Mouse (Mus musculus) frontal cortex, postnatal 25 days (tissue): ENCODE measurements around the gene Zfp683.
A peak's percentile ranks its signal among the peaks of the same experiment; 100 is the strongest.

Experiments
- DNase-seq, 2 experiments: peaks; one replicate each; pipeline ENCODE4 v3.0.0; 2022; ENCODE audit warnings: low spot score in 2 of 2

Zfp683 gene

GRCm38 (mm10) chr4:134053538-134053937 is at the start of gene Zfp683:
Gene Zfp683, plus strand, starts transcription at chr4:134053838.
- no peak for DNase-seq

- no peak for DNase-seq
Observed at GRCm38 (mm10) chr4:134005581-134006358, 47.9 kb upstream of the Zfp683 start.

- no peak for DNase-seq
Observed at GRCm38 (mm10) chr4:134006845-134007244, 46.8 kb upstream of the Zfp683 start.

GRCm38 (mm10) chr4:134009709-134010108 is 43.9 kb upstream of the Zfp683 start:
- no peak for DNase-seq

GRCm38 (mm10) chr4:134011450-134012414 is 41.9 kb upstream of the Zfp683 start:
- DNase-seq: no peak

- DNase-seq: no peak
Observed at GRCm38 (mm10) chr4:134012858-134013528, 40.6 kb upstream of the Zfp683 start.

GRCm38 (mm10) chr4:134016208-134016607 is 37.4 kb upstream of the Zfp683 start:
- DNase-seq: no peak

GRCm38 (mm10) chr4:134016767-134017166 is 36.9 kb upstream of the Zfp683 start:
- DNase-seq: no peak

GRCm38 (mm10) chr4:134017201-134017865 is 36.3 kb upstream of the Zfp683 start:
- DNase-seq: no peak

GRCm38 (mm10) chr4:134018038-134018778 is 35.4 kb upstream of the Zfp683 start:
- DNase-seq: no peak

GRCm38 (mm10) chr4:134018779-134019145 is 34.9 kb upstream of the Zfp683 start, which contains the start of gene Lin28a:
Gene Lin28a, minus strand, starts transcription at chr4:134018841.
- no peak for DNase-seq

GRCm38 (mm10) chr4:134019210-134019609 is 34.4 kb upstream of the Zfp683 start:
- no peak for DNase-seq

GRCm38 (mm10) chr4:134019641-134020351 is 33.8 kb upstream of the Zfp683 start:
- DNase-seq: no peak

- peak; percentile 13 for DNase-seq
Observed at GRCm38 (mm10) chr4:134020621-134021020, 33.0 kb upstream of the Zfp683 start.

GRCm38 (mm10) chr4:134025802-134026201 is 27.8 kb upstream of the Zfp683 start:
- no peak for DNase-seq

GRCm38 (mm10) chr4:134035953-134036352 is 17.7 kb upstream of the Zfp683 start:
- peak; percentile 74 to 77 for DNase-seq

GRCm38 (mm10) chr4:134041317-134042123 is 12.1 kb upstream of the Zfp683 start:
- DNase-seq: no peak

- no peak for DNase-seq
Observed at GRCm38 (mm10) chr4:134043041-134043440, 10.6 kb upstream of the Zfp683 start.

GRCm38 (mm10) chr4:134047648-134048047 is 6.0 kb upstream of the Zfp683 start:
- no peak for DNase-seq
